Mouse (Mus musculus) limb, embryonic 12.5 days (tissue): ENCODE data around the gene Elmo1. TPM values are rescaled to one million over a fixed set of nuclear protein-coding genes. Genes with fewer than 3 reads are reported as not detected.
"Not testable (repeated sequence)": the region's sequence is repeated elsewhere in the genome, so short reads cannot be mapped to it uniquely, and the experiment has no call there.

Experiments
- ATAC-seq: fragments of 200-750 bp; cut with Nextera tagmentation; 2 replicates; pipeline ENCODE4 v1.8.0; 2017; ENCODE audit warnings: low read depth, moderate TSS enrichment; ENCODE audit not compliant: insufficient number of reproducible peaks, insufficient read depth, low FRiP score, low TSS enrichment
- H3K27ac ChIP-seq: fragments of 300-500 bp; sonication (generic); 2 replicates; pipeline ENCODE4 v1.5.1; 2016; ENCODE audit warnings: mild to moderate bottlenecking, moderate library complexity
- H3K27me3 ChIP-seq: fragments of 300-500 bp; sonication (generic); 2 replicates; pipeline ENCODE4 v1.6.1; 2016; ENCODE audit warnings: mild to moderate bottlenecking, moderate library complexity
- H3K36me3 ChIP-seq: fragments of 300-500 bp; sonication (generic); 2 replicates; pipeline ENCODE4 v1.6.1; 2016; ENCODE audit warnings: mild to moderate bottlenecking, moderate library complexity
- H3K4me1 ChIP-seq: fragments of 300-500 bp; sonication (generic); replicated peaks from 2 replicates; pipeline ENCODE4 v1.6.1; 2016
- H3K4me2 ChIP-seq: fragments of 300-500 bp; sonication (generic); 2 replicates; pipeline ENCODE4 v1.6.1; 2016; ENCODE audit warnings: mild to moderate bottlenecking, moderate library complexity
- H3K4me3 ChIP-seq: fragments of 300-500 bp; sonication (generic); replicated peaks from 2 replicates; pipeline ENCODE4 v1.5.1; 2016; ENCODE audit warnings: mild to moderate bottlenecking
- H3K9ac ChIP-seq: fragments of 300-500 bp; sonication (generic); replicated peaks from 2 replicates; pipeline ENCODE4 v1.6.1; 2016; ENCODE audit warnings: mild to moderate bottlenecking, moderate library complexity
- H3K9me3 ChIP-seq: fragments of 300-500 bp; sonication (generic); 2 replicates; pipeline ENCODE4 v1.6.1; 2016; ENCODE audit warnings: mild to moderate bottlenecking, moderate library complexity
- WGBS: fragments of 180-500 bp; shearing (Covaris S2); methylation state at CpG from one replicate; pipeline ENCODE4 v1.1.7; 2016; 5-methylcytosine and 5-hydroxymethylcytosine counted together
- polyA plus RNA-seq: library from polyadenylated mRNA; unstranded; fragments of >200 nt; fragmentation: Nextera tagmentation; extraction: Ambion mirVana; gene quantifications from 2 replicates; pipeline ENCODE4 v1.2.1, GENCODE M21; 2016

Gene Elmo1
- polyA plus RNA-seq, 1 experiment from 2014 or later: 8.3 TPM

DNA sequence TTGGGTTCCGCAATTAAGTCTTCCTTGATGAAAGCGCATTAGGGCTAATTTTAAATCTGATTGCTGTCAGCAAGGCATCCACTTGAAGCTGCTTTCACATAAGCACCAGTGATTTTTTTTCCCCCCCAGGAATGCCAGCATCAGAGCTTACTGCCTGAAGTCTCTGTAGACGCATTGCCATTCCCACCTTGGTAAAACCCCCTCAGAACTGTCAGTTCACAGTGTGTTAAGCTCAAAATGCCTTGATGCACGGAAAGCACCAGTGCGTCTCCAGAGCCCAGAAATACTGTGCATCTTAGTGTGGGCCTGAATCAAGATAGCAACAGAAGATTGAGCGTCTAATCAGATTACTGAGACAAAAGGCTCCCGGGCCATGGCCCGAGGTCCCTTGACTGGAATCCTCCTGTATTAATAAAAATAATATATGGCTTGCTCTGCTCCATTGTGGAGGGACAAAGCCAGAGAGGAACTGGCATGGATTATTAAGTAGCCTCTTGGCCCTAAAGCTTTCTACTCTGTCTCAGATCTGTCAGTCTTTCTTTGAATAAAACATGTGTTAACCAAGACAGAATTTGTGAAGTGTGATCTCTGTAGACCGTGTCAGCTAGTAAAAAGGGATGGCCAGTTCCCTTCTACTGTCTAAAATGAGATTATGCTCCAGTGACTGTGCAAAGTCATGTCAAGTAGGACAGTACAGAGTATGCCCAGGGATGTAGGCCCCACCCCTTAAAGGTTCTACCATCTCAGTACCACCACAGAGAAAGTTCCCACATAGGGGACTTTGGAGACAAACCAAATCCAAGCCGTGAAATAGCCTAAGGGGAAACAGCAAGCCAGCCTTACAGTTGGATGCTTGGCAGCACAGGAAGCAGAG, 525.4 kb downstream of the Elmo1 start:
- Histone ChIP-seq H3K27ac (no peak overlapping the region), H3K27me3 (no peaks in the 10 kb centered on the region), H3K4me3 (no peak overlapping the region), H3K36me3 (no peaks in the 10 kb centered on the region), H3K4me2 (no peak overlapping the region), H3K9me3 (no peaks in the 10 kb centered on the region), H3K9ac (no peak overlapping the region), H3K4me1 (no peaks in the 10 kb centered on the region)
- ATAC-seq: no peak
- WGBS: 84% methylated on average over 10 of the region's 10 CpGs

DNA sequence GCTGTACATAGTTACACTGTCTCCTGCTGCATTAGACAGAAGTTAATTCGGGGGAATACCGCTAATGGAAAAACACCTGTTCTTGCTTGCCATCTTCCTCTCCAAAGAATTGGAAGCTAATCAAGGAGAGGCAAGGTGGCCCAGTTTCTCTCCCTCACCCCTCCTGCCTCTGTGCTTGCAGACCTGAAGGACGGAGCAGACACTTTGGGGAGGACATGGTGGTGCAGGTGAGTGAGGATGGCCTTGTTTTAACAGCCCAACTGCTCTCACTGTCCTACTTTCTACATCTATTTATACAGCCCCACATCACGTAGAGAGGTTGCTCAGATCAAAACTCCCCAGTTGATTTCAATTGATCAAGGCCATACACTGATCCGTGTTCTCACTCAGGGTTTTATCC, 529.5 kb downstream of the Elmo1 start:
- Histone ChIP-seq H3K9ac (no peak overlapping the region), H3K27me3 (no peaks in the 10 kb centered on the region), H3K9me3 (no peaks in the 10 kb centered on the region), H3K36me3 (no peaks in the 10 kb centered on the region), H3K4me1 (no peaks in the 10 kb centered on the region), H3K4me2 (no peak overlapping the region), H3K4me3 (no peak overlapping the region), H3K27ac (no peak overlapping the region)
- no peak for ATAC-seq
- 86% methylated on average over 5 of the region's 5 CpGs for WGBS

DNA sequence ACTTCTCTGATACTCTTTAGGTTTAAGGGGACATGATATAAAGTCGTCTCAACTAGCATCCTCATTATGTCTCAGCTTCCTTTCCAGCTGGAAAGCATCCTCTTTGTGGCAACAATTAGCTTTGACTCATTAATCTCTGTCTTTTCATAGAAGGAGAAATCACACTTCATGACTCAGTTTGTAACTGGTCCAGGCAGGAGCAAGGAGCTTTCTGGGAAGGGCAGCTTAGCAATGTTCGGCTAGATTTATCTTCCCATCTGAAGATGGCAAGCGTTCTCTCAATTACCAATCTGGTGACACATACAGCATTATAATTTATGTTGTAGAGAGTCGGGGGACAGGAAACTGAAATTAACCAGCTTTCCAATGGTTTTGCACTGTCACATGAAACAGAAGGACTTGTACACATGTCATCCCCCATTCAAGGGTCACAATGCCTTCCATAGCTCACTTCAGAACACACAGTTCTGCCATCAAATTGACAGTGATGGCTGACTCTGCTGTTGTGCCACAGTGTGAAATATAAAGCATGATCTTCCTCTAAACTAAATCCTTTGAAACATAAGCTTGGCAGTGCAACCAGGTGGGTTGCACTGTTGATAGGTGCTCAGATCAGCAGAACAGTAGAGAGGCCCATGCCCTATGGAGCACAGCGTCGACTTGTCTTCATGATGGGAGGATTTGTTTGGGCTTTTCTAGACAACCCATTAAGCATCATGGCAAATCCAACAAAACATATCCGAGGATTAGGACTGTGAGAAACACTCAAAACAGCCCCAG, 532.9 kb downstream of the Elmo1 start:
- no peak overlapping the region for H3K4me2 ChIP-seq
- H3K9me3 ChIP-seq: no peaks in the 10 kb centered on the region
- no peaks in the 10 kb centered on the region for H3K4me1 ChIP-seq
- no peaks in the 10 kb centered on the region for H3K27me3 ChIP-seq
- no peak overlapping the region for H3K9ac ChIP-seq
- H3K4me3 ChIP-seq: no peak overlapping the region
- 83% methylated on average over 7 of the region's 7 CpGs for WGBS
- no peaks in the 10 kb centered on the region for H3K36me3 ChIP-seq
- no peak for ATAC-seq
- no peak overlapping the region for H3K27ac ChIP-seq

DNA sequence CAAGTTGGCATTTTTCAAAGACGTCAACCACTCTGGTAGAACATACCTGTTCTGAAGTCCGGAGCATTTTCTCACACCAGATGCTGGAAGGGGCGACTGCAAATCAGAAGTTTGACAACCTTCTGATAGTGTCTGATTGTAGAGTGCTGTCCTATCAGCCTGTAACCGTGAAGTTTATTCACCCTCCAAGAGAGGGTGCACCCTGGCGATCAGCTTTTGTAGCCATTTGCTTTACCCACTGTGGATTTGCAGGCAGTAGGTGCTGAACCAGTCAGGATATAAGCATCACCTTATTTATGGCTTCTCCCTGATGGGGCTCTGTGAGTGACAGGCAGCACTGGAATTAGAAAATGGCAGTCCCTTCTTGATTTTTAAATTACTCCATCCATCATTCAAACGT, 537.4 kb downstream of the Elmo1 start:
- WGBS: 82% methylated on average over 6 of the region's 6 CpGs
- no peak for ATAC-seq
- no peak overlapping the region for H3K4me2 ChIP-seq
- H3K9me3 ChIP-seq: no peaks in the 10 kb centered on the region
- H3K4me3 ChIP-seq: no peak overlapping the region
- H3K9ac ChIP-seq: no peak overlapping the region
- no peaks in the 10 kb centered on the region for H3K27me3 ChIP-seq
- no peaks in the 10 kb centered on the region for H3K4me1 ChIP-seq
- no peaks in the 10 kb centered on the region for H3K36me3 ChIP-seq
- H3K27ac ChIP-seq: no peak overlapping the region

DNA sequence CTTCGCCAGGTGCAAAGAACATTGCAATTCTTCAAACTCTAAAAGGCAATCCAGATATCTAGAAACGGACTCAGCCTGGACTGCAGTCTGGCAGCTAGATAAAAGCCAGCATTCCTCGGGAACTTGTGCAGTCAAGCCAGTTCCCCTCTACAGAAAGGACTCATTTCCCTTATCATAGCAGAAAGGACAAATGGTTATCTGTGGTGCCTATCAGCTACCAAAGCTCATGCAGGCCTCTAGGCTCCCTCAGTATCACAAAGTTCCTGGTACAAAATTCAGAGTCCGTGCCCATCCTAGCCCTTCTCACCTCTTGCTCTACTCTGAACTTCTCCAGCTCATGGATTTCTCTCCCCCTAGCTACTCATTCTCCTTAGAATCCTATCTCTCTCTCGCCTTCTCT, 542.1 kb downstream of the Elmo1 start:
- 74% methylated on average over 5 of the region's 5 CpGs for WGBS
- H3K9me3 ChIP-seq: no peaks in the 10 kb centered on the region
- H3K4me1 ChIP-seq: no peaks in the 10 kb centered on the region

DNA sequence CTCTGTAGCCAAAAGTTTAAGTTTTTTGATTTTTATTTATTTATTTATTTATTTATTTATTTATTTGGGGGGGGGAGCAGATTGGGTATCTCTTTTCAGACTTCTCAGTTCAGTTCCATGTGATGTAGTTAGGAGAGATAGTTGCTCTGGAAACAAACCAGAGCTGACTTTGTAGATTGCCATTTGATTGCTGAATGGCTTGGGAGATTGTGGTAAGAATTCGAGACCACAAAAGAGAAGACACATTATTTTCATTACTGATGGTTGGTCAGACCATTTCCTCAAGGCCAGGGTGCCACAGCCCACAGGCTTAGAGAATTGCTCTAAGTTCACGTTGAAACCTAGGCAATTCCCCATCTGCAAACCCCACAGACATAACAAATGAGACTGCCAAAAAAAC, 544.3 kb downstream of the Elmo1 start:
- not testable (repeated sequence) for ATAC-seq, H3K27me3 ChIP-seq, H3K27ac ChIP-seq, H3K4me1 ChIP-seq, H3K4me2 ChIP-seq, H3K36me3 ChIP-seq, H3K9me3 ChIP-seq, H3K4me3 ChIP-seq, H3K9ac ChIP-seq
- whole genome bisulfite sequencing: 77% methylated on average over 2 of the region's 2 CpGs

More for the DNA sequence above, 542.1 kb downstream of the Elmo1 start:
- H3K9ac ChIP-seq: no peak overlapping the region
- no peak overlapping the region for H3K4me2 ChIP-seq
- no peak for ATAC-seq
- H3K27ac ChIP-seq: no peak overlapping the region
- H3K4me3 ChIP-seq: no peak overlapping the region
- H3K36me3 ChIP-seq: no peaks in the 10 kb centered on the region
- H3K27me3 ChIP-seq: no peaks in the 10 kb centered on the region

DNA sequence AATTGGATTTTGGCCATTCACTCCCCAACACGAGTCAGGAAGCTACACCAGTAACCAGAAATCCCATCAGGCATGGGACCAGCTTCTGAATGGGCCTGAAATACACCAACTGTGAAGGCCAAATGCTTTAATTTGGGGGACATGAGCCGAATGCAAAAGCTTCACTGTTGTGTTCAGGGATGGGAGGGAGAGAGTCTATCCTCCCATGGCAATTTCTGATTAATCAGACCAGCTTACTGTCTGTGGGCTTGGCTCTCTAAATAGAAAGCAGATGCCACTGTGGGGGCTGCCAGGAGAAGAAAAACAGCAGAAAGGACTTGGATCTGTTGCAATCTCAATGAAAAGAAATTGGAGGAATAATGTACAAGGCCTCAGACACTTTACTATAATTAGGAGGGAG, 545.2 kb downstream of the Elmo1 start:
- WGBS: 75% methylated on average over 2 of the region's 2 CpGs
- no peak for ATAC-seq

More for the DNA sequence above, 545.2 kb downstream of the Elmo1 start:
- no peak overlapping the region for H3K4me3 ChIP-seq
- no peak overlapping the region for H3K27ac ChIP-seq
- H3K9ac ChIP-seq: no peak overlapping the region
- H3K27me3 ChIP-seq: no peaks in the 10 kb centered on the region
- H3K4me2 ChIP-seq: no peak overlapping the region
- no peaks in the 10 kb centered on the region for H3K4me1 ChIP-seq
- no peaks in the 10 kb centered on the region for H3K9me3 ChIP-seq
- no peaks in the 10 kb centered on the region for H3K36me3 ChIP-seq
